Mouse (Mus musculus) layer of hippocampus, postnatal 36 days (tissue): ENCODE results near the gene Ndufa5. TPM values are rescaled to one million over a fixed set of nuclear protein-coding genes. Genes with fewer than 3 reads are reported as not detected.

Experiments
- DNase-seq, 2 experiments: peaks; one replicate each; pipeline ENCODE4 v3.0.0; 2022
- total RNA-seq, 2 experiments: library from RNA; stranded (reverse); gene quantifications; 2 replicates each; pipeline ENCODE4 v1.2.3; 2021

Ndufa5 gene
- total RNA-seq, 2 experiments from 2014 or later = 293 to 303 TPM

GRCm38 (mm10) chr6:24516197-24516596, 11.6 kb downstream of the Ndufa5 start:
- no peak for DNase-seq

- DNase-seq = peak; percentile 84 to 85
These were observed 13.1 kb downstream of the Ndufa5 start, which contains the start of gene Iqub for GRCm38 (mm10) chr6:24514552-24515284. Gene Iqub, minus strand, starts transcription at chr6:24515067.

- DNase-seq = no peak
These were observed 23.7 kb downstream of the Ndufa5 start for GRCm38 (mm10) chr6:24504141-24504540.

GRCm38 (mm10) chr6:24490341-24490740, 37.5 kb downstream of the Ndufa5 start:
- no peak for DNase-seq

- DNase-seq = no peak
These were observed 41.3 kb downstream of the Ndufa5 start for GRCm38 (mm10) chr6:24486530-24486929.

- peak in 1 of 2 experiments; percentile 20 for DNase-seq
These were observed 57.2 kb downstream of the Ndufa5 start for GRCm38 (mm10) chr6:24470571-24471132.

- no peak for DNase-seq
These were observed 57.7 kb downstream of the Ndufa5 start for GRCm38 (mm10) chr6:24470135-24470534.

Other genes starting within 250 kb of the Ndufa5 start
- 1 to 10 TPM; 2.2 to 2.5 TPM for gene Iqub, start 12.9 kb downstream of the Ndufa5 start, total RNA-seq
- not detected for gene Asb15, start 131 bp upstream of the Ndufa5 start, total RNA-seq
- gene Lmod2, start 69.7 kb upstream of the Ndufa5 start, total RNA-seq = not detected
- 100 to 1,000 TPM; 147 to 150 TPM for gene Wasl, start 137.0 kb upstream of the Ndufa5 start, total RNA-seq
- gene Hyal6, start 205.2 kb upstream of the Ndufa5 start, total RNA-seq = not detected
- gene Hyal4, start 220.3 kb upstream of the Ndufa5 start, total RNA-seq = not detected